Mouse (Mus musculus): ENCODE measurements around the gene Prr29. TPM values are rescaled to one million over a fixed set of nuclear protein-coding genes. Genes with fewer than 3 reads are reported as not detected.

Prr29 gene
- polyA plus RNA-seq, 1 experiment from 2014 or later, result not detected

- H3K27me3 ChIP-seq, result no peaks in the 10 kb centered on the region
- no peaks in the 10 kb centered on the region for H3K9me3 ChIP-seq
- ATAC-seq (ENCODE audit: low read depth), result no peak
- 72% methylated on average over 3 of the region's 3 CpGs for WGBS
- H3K4me2 ChIP-seq, result no peak overlapping the region
- H3K27ac ChIP-seq (replicated peaks), result no peak overlapping the region
- H3K4me3 ChIP-seq, result no peak overlapping the region
- peaks cover 25% of the 10 kb centered on the region for H3K36me3 ChIP-seq
- H3K9ac ChIP-seq, result no peak overlapping the region
- no peaks in the 10 kb centered on the region for H3K4me1 ChIP-seq (replicated peaks)
Observed at GRCm38 (mm10) chr11:106416331-106416730, 51.1 kb downstream of the Prr29 start.

GRCm38 (mm10) chr11:106417860-106418259, 52.6 kb downstream of the Prr29 start:
- no peak overlapping the region for H3K9ac ChIP-seq
- H3K27me3 ChIP-seq, result no peaks in the 10 kb centered on the region
- no peak for ATAC-seq (ENCODE audit: low read depth)
- peaks cover 18% of the 10 kb centered on the region for H3K36me3 ChIP-seq
- no peak overlapping the region for H3K4me3 ChIP-seq
- no peaks in the 10 kb centered on the region for H3K9me3 ChIP-seq
- WGBS, result 93% methylated on average over 2 of the region's 2 CpGs
- no peak overlapping the region for H3K27ac ChIP-seq (replicated peaks)
- H3K4me2 ChIP-seq, result no peak overlapping the region
- no peaks in the 10 kb centered on the region for H3K4me1 ChIP-seq (replicated peaks)

- no peak overlapping the region for H3K4me3 ChIP-seq
- H3K4me2 ChIP-seq, result no peak overlapping the region
- WGBS, result 32% methylated on average over 4 of the region's 4 CpGs
- no peak overlapping the region for H3K9ac ChIP-seq
- no peak overlapping the region for H3K27ac ChIP-seq (replicated peaks)
- no peaks in the 10 kb centered on the region for H3K4me1 ChIP-seq (replicated peaks)
- H3K36me3 ChIP-seq, result peaks cover 19% of the 10 kb centered on the region
- ATAC-seq (ENCODE audit: low read depth), result peak; percentile 50; the same call in 1 of the 2 replicates
- H3K27me3 ChIP-seq, result no peaks in the 10 kb centered on the region
- no peaks in the 10 kb centered on the region for H3K9me3 ChIP-seq
Observed at GRCm38 (mm10) chr11:106418622-106419196, 53.4 kb downstream of the Prr29 start.

- Histone ChIP-seq H3K4me3 (no peak overlapping the region), H3K4me1 (replicated peaks) (no peaks in the 10 kb centered on the region), H3K27ac (replicated peaks) (0 out of 2 replicates have a peak overlapping the region, but pooled peaks have one; percentile 23), H3K4me2 (no peak overlapping the region), H3K27me3 (no peaks in the 10 kb centered on the region), H3K36me3 (peaks cover 13% of the 10 kb centered on the region), H3K9me3 (no peaks in the 10 kb centered on the region), H3K9ac (no peak overlapping the region)
- ATAC-seq (ENCODE audit: low read depth), result no peak
- 79% methylated on average over 9 of the region's 9 CpGs for WGBS
Observed at GRCm38 (mm10) chr11:106419262-106420102, 54.2 kb downstream of the Prr29 start.

- no peak for ATAC-seq (ENCODE audit: low read depth)
- Histone ChIP-seq H3K27me3 (no peaks in the 10 kb centered on the region), H3K36me3 (peaks cover 28% of the 10 kb centered on the region), H3K9ac (no peak overlapping the region), H3K4me2 (no peak overlapping the region), H3K4me3 (no peak overlapping the region), H3K27ac (replicated peaks) (no peak overlapping the region), H3K9me3 (no peaks in the 10 kb centered on the region), H3K4me1 (replicated peaks) (no peaks in the 10 kb centered on the region)
- WGBS, result 90% methylated on average over 5 of the region's 5 CpGs
Observed at GRCm38 (mm10) chr11:106425201-106425600, 59.9 kb downstream of the Prr29 start.

GRCm38 (mm10) chr11:106426447-106426846, 61.2 kb downstream of the Prr29 start:
- no peaks in the 10 kb centered on the region for H3K9me3 ChIP-seq
- WGBS, result 92% methylated on average over 4 of the region's 4 CpGs

More at GRCm38 (mm10) chr11:106426447-106426846, 61.2 kb downstream of the Prr29 start:
- H3K4me2 ChIP-seq, result no peak overlapping the region
- H3K4me3 ChIP-seq, result no peak overlapping the region
- no peaks in the 10 kb centered on the region for H3K4me1 ChIP-seq (replicated peaks)
- H3K9ac ChIP-seq, result no peak overlapping the region
- no peak overlapping the region for H3K27ac ChIP-seq (replicated peaks)
- H3K27me3 ChIP-seq, result no peaks in the 10 kb centered on the region
- peaks cover 30% of the 10 kb centered on the region for H3K36me3 ChIP-seq
- no peak for ATAC-seq (ENCODE audit: low read depth)

Other genes with a start within 250 kb of the Prr29 start
- not detected in 2 replicates for gene Gm10840, start 204.6 kb upstream of the Prr29 start, polyA plus RNA-seq (2015; fragmentation: Nextera tagmentation; extraction: Ambion mirVana)
- 171 and 187 TPM in 2 replicates for gene Limd2, start 204.6 kb upstream of the Prr29 start, polyA plus RNA-seq (2015; fragmentation: Nextera tagmentation; extraction: Ambion mirVana)
- gene Strada, start 163.3 kb upstream of the Prr29 start, polyA plus RNA-seq (2015; fragmentation: Nextera tagmentation; extraction: Ambion mirVana), result 32.8 and 33.5 TPM in 2 replicates
- gene Ccdc47, start 149.1 kb upstream of the Prr29 start, polyA plus RNA-seq (2015; fragmentation: Nextera tagmentation; extraction: Ambion mirVana), result 96.7 and 111 TPM in 2 replicates
- 87.1 and 89.8 TPM in 2 replicates for gene Ddx42, start 148.5 kb upstream of the Prr29 start, polyA plus RNA-seq (2015; fragmentation: Nextera tagmentation; extraction: Ambion mirVana)
- gene Ftsj3, start 109.4 kb upstream of the Prr29 start, polyA plus RNA-seq (2015; fragmentation: Nextera tagmentation; extraction: Ambion mirVana), result 35.3 and 42.4 TPM in 2 replicates
- gene Psmc5, start 109.3 kb upstream of the Prr29 start, polyA plus RNA-seq (2015; fragmentation: Nextera tagmentation; extraction: Ambion mirVana), result 360 and 361 TPM in 2 replicates
- 21.8 and 24.3 TPM in 2 replicates for gene Smarcd2, start 92.5 kb upstream of the Prr29 start, polyA plus RNA-seq (2015; fragmentation: Nextera tagmentation; extraction: Ambion mirVana)
- gene Tcam1, start 88.8 kb upstream of the Prr29 start, polyA plus RNA-seq (2015; fragmentation: Nextera tagmentation; extraction: Ambion mirVana), result 0.06 and 0.12 TPM in 2 replicates
- not detected in 2 replicates for gene Gh, start 63.6 kb upstream of the Prr29 start, polyA plus RNA-seq (2015; fragmentation: Nextera tagmentation; extraction: Ambion mirVana)
- 0.99 and 1.6 TPM in 2 replicates for gene Cd79b, start 50.7 kb upstream of the Prr29 start, polyA plus RNA-seq (2015; fragmentation: Nextera tagmentation; extraction: Ambion mirVana)
- gene Scn4a, start 12.2 kb upstream of the Prr29 start, polyA plus RNA-seq (2015; fragmentation: Nextera tagmentation; extraction: Ambion mirVana), result 0.10 TPM in 1 of 2 replicates, not detected in the other
- 18.3 and 19.3 TPM in 2 replicates for gene Icam2, start 22.6 kb downstream of the Prr29 start, polyA plus RNA-seq (2015; fragmentation: Nextera tagmentation; extraction: Ambion mirVana)
- gene Ern1, start 122.4 kb downstream of the Prr29 start, polyA plus RNA-seq (2015; fragmentation: Nextera tagmentation; extraction: Ambion mirVana), result 5.7 and 6.4 TPM in 2 replicates
- gene Tex2, start 248.0 kb downstream of the Prr29 start, polyA plus RNA-seq (2015; fragmentation: Nextera tagmentation; extraction: Ambion mirVana), result 24.0 and 27.3 TPM in 2 replicates